Mouse (Mus musculus) effector memory CD4-positive, alpha-beta T cell, adult 5 months (primary cell): ENCODE data around the gene Olfr1086. TPM values are rescaled to one million over a fixed set of nuclear protein-coding genes. Genes with fewer than 3 reads are reported as not detected.

ENCODE experiments used
- polyA plus RNA-seq: library from polyadenylated mRNA; unstranded; fragments of 100-300 nt; shearing (Covaris generic); gene quantifications from one replicate; pipeline ENCODE4 v1.2.1, GENCODE M21; 2017

Olfr1086 gene
- polyA plus RNA-seq: not detected

GRCm38 (mm10) chr2:86679992-86680391, at the start of gene Olfr1086:
Olfr1086 (minus strand) TSS chr2:86680092.

GRCm38 (mm10) chr2:86698295-86698694, 18.4 kb upstream of the Olfr1086 start, which contains the start of gene Olfr1087:
Olfr1087 (minus strand) TSS chr2:86698395.

GRCm38 (mm10) chr2:86661919-86662318, 18.0 kb downstream of the Olfr1086 start, which contains the start of gene Olfr1085:
Olfr1085 (minus strand) TSS chr2:86662019.

GRCm38 (mm10) chr2:86639625-86640024, 40.3 kb downstream of the Olfr1086 start, which contains the start of gene Olfr1084:
Olfr1084 (minus strand) TSS chr2:86639725.

Other genes starting within 250 kb of the Olfr1086 start
- gene Olfr1065, start 229.5 kb downstream of the Olfr1086 start, polyA plus RNA-seq: not detected
- gene Olfr1066, start 223.8 kb downstream of the Olfr1086 start, polyA plus RNA-seq: not detected
- not detected for gene Olfr228, start 192.7 kb downstream of the Olfr1086 start, polyA plus RNA-seq
- not detected for gene Olfr1076, start 171.6 kb downstream of the Olfr1086 start, polyA plus RNA-seq
- gene Olfr1079, start 137.6 kb downstream of the Olfr1086 start, polyA plus RNA-seq: not detected
- not detected for gene Olfr1080, start 121.9 kb downstream of the Olfr1086 start, polyA plus RNA-seq
- not detected for gene Olfr1082, start 81.1 kb downstream of the Olfr1086 start, polyA plus RNA-seq
- not detected for gene Olfr1084, start 40.4 kb downstream of the Olfr1086 start, polyA plus RNA-seq
- gene Olfr1085, start 18.1 kb downstream of the Olfr1086 start, polyA plus RNA-seq: not detected
- not detected for gene Olfr1087, start 18.3 kb upstream of the Olfr1086 start, polyA plus RNA-seq
- not detected for gene Olfr1089, start 53.6 kb upstream of the Olfr1086 start, polyA plus RNA-seq
- not detected for gene Olfr1090, start 78.9 kb upstream of the Olfr1086 start, polyA plus RNA-seq
- not detected for gene Olfr1093, start 102.4 kb upstream of the Olfr1086 start, polyA plus RNA-seq
- not detected for gene Olfr141, start 129.9 kb upstream of the Olfr1086 start, polyA plus RNA-seq
- not detected for gene Olfr1094, start 144.6 kb upstream of the Olfr1086 start, polyA plus RNA-seq
- not detected for gene Olfr1095, start 171.6 kb upstream of the Olfr1086 start, polyA plus RNA-seq
- not detected for gene Gm13723, start 194.7 kb upstream of the Olfr1086 start, polyA plus RNA-seq
- gene Olfr1097, start 212.1 kb upstream of the Olfr1086 start, polyA plus RNA-seq: 0.11 TPM
- not detected for gene Olfr1098, start 244.5 kb upstream of the Olfr1086 start, polyA plus RNA-seq